Mouse (Mus musculus) gastrocnemius, postnatal 14 days (tissue): ENCODE measurements around the gene Armc5. TPM values are rescaled to one million over a fixed set of nuclear protein-coding genes. Genes with fewer than 3 reads are reported as not detected.

Source experiments
- DNase-seq: peaks from one replicate; pipeline ENCODE4 v3.0.0; 2021; ENCODE audit warnings: mixed read lengths
- intact Hi-C: fragments of 180-260 bp; cut with DNase I; formaldehyde crosslinking; loops from one replicate; pipeline ENCODE4 v1.15.1; 2025; ENCODE audit warnings: low total_unique reads
- total RNA-seq, 2 experiments: library from RNA; stranded (reverse); gene quantifications; 2 replicates each; pipeline ENCODE4 v1.2.3; 2021

Gene Armc5
- total RNA-seq, 2 experiments from 2014 or later: 8.3 to 9.8 TPM

DNA sequence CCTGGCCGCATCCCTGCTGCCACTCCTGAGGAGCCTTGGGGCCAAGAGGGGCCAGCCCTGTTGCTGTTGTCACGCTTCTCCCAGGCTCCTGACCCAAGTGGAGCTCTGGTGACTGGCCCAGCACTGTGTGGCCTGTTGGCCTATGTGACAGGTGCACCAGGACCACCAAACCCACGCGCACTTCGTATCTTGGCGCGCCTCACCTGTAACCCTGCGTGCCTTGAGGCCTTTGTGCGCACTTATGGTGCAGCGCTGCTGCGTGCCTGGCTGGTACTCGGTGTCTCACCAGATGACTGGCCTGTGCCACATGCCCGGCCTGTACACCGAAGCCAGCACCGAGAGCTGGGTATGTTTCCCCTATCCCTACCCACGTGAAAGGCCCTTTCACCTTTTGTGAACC is 5.2 kb downstream of the Armc5 start:
- intact Hi-C loops: no loop called here
- no peak for DNase-seq

GRCm38 (mm10) chr7:128243921-128244320 is 6.8 kb downstream of the Armc5 start:
- intact Hi-C loops: no loop called here
- no peak for DNase-seq

- intact Hi-C loops: no loop called here
- no peak for DNase-seq
These were observed 7.4 kb downstream of the Armc5 start for GRCm38 (mm10) chr7:128244410-128245025.

DNA sequence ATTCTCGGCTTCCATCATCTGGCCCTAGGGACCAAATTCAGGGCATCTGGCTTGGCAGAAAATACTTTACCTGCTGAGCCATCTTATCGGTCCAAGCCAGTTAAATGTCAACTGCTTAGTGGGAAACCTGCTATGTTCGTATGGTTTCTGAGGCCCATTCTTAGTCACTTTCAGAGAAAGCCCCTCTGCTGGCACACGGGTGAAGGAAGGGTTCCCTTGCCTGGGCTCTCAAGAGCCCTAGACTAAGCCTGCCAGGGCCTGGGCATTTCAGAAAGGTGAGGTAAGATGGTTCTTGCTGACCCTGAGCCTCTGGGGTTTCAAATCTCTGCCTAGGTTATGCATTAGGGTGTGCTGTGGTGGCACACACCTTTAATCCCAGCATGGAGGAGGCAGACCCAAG is 8.4 kb downstream of the Armc5 start:
- DNase-seq: no peak
- intact Hi-C loops: no loop called here

DNA sequence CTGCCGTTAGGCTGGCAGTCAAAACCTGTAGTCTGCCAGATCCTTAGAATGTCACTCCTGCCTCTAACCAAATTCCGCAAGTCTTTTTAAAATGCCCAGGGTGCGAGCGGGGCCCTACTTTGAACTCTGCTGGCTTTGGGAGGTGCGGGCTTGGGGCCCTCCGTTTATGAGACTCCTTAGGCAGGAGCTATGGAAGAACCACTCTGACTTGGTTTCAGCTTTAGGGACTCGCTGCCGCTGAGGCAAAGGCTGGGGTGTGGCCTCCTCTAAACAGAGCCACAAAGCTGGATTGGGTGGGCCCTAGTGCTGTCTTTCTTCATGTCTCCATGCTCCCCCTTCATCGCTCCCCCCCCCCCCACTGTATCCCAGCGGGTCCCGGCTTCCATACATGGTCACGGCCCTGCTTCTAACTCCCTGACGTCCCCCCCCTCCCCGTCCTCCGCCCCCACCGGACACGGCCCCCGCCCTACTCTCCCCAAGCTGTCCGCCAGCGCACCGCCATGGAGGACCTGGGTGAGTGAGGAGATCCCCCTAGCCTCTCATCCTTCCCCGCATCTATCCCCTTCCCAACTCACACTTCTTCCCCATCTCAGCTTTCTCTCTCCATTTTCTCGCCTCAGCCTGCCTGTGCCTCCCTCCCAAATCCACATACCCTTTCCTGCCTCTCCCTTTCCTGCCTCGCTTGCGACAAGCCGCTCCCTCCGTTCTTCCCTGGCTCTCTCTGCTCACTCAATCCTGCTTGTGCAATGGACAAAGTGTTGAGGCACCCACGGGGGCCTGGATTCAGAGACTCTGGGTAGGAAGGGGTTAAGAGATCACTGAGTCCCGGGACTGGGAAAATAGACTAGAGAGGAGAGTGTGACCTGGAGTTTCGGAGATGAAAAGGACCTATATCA is 9.6 kb downstream of the Armc5 start, which contains the start of gene Tgfb1i1:
TSS of gene Tgfb1i1 (plus strand) at position 317 of the 896 bp plus-strand sequence.
- DNase-seq: peak; percentile 73
- intact Hi-C loops: loop anchor here (2.0 kb wide), 1 partner anchor 98 kb away; no protein-coding TSS in a partner anchor

DNA sequence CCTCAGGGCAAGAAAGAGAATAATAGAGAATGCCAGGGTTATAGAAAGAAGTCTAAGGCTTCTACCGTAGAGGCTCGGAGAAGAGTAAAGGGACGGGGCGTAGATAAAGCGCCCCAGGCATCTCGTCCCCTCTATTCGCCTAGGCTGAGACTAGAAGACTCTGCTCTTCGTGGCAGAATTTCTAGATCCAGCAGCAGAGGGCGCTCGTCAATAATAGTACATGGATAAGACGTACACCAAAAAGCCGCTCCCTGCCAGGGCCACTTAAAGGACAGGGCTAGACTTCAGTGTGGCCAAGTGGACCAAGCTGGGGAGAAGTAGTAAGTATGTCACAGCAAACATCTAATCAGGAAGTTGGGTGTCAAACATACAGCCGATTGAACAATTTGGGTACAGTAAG is 10.3 kb downstream of the Armc5 start:
- peak; percentile 89 for DNase-seq
- intact Hi-C loops: loop anchor here (2.0 kb wide), 1 partner anchor 97 kb away; no protein-coding TSS in a partner anchor

DNA sequence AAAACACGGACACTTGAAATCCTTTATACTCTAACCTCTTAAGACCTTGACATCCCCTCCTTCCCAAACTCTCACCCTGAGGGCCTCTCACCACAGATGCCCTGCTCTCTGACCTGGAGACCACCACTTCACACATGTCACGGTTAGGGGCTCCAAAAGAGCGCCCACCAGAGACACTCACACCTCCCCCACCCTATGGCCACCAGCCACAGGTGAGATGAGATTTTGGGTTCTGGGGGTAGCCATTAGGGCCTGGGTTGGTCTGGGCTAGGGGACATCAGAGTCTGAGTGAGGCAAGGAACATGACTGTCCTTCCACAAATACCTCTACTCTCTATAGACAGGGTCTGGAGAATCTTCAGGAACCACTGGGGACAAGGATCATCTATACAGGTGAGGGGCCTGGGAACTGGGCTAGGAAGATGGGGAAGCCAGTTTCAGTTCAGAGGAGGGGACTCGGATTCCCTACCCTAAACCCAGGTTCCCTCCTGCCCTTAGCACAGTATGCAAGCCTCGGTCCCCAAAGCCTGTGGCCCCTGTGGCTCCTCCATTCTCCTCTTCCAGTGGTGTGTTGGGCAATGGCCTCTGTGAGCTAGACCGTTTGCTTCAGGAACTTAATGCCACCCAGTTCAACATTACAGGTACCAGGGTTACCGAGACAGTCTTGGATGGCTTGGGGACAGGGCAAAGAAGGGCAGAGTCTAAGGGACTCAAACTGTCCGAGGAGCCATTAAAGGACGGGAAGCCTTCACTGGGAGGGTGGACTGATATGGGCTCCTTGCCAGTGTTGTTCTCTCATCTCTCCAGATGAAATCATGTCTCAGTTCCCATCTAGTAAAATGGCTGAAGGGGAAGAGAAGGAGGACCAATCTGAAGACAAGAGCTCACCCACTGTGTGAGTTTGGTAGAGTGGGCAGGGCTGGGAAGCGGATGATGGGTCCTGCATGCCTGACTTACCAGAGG is 11.2 kb downstream of the Armc5 start:
- DNase-seq: no peak
- intact Hi-C loops: no loop called here

GRCm38 (mm10) chr7:128249998-128250397 is 12.9 kb downstream of the Armc5 start:
- intact Hi-C loops: no loop called here
- DNase-seq: no peak

- no peak for DNase-seq
- intact Hi-C loops: no loop called here
These were observed 14.8 kb downstream of the Armc5 start for GRCm38 (mm10) chr7:128251946-128252345.

GRCm38 (mm10) chr7:128252609-128253008 is 15.5 kb downstream of the Armc5 start:
- DNase-seq: peak; percentile 47
- intact Hi-C loops: no loop called here

GRCm38 (mm10) chr7:128254978-128255377 is 17.8 kb downstream of the Armc5 start:
- intact Hi-C loops: no loop called here

DNA sequence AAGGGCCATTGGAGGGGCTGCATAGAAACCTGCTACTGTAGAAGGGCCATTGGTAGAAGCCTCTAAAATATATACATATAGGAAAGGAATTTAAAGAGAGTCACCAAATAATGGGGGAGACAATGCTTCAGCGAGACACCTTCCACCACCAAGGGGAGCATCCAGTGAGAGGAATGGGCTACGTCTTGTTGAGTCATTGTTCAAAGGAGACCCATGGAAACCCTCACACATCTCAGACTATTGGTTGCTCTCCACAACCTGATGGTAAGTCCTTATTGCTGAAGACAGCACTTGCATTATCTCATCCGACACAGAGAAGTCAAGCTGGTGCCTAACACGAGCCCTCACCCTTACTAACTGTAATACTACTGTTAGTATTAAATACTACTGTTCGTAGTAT is 18.6 kb downstream of the Armc5 start:
- intact Hi-C loops: no loop called here
- DNase-seq: no peak

More at GRCm38 (mm10) chr7:128254978-128255377, 17.8 kb downstream of the Armc5 start:
- no peak for DNase-seq

GRCm38 (mm10) chr7:128256783-128257334 is 19.7 kb downstream of the Armc5 start:
- intact Hi-C loops: no loop called here
- DNase-seq: no peak

GRCm38 (mm10) chr7:128265411-128265810 is 28.3 kb downstream of the Armc5 start, which contains the start of gene Slc5a2:
Gene Slc5a2 (plus strand): TSS chr7:128265657.
- intact Hi-C loops: no loop called here
- no peak for DNase-seq

- DNase-seq: no peak
- intact Hi-C loops: no loop called here
These were observed 28.9 kb downstream of the Armc5 start for GRCm38 (mm10) chr7:128266056-128266455.

DNA sequence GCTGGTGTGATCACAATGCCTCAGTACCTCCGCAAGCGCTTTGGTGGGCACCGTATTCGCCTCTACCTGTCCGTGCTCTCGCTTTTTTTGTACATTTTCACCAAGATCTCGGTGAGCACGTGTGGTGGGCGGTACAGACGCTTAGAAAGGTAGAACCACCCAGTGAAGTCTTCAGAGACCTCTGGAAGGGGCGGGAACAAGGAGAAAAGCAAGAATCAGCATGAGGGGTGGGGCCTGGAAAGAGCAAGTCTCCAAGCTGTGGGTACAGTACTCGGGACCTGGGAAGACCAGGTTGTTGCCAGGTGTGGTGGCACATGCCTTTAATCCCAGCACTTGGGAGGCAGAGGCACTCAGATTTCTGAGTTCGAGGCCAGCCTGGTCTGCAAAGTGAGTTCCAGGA is 30.2 kb downstream of the Armc5 start:
- intact Hi-C loops: no loop called here
- DNase-seq: no peak

GRCm38 (mm10) chr7:128267813-128268212 is 30.7 kb downstream of the Armc5 start:
- intact Hi-C loops: no loop called here
- no peak for DNase-seq

DNA sequence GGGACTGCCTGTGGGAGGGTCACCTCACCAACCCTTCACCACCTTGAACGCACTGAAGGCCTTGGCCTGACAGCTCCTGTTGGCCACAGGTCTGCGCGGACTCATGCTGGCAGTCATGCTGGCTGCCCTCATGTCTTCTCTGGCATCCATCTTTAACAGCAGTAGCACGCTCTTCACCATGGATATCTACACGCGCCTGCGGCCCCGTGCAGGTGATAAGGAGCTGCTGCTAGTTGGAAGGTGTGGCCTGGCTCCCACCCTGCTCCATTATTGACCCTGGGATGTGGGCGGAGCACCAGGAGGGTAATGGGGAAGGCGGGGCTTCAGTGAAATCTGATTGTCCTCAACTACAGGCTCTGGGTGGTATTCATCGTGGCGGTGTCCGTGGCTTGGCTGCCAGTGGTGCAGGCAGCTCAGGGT is 33.3 kb downstream of the Armc5 start:
- no peak for DNase-seq
- intact Hi-C loops: no loop called here

GRCm38 (mm10) chr7:128271496-128271895 is 34.4 kb downstream of the Armc5 start:
- intact Hi-C loops: no loop called here
- no peak for DNase-seq
